Mouse (Mus musculus): ENCODE measurements around the gene Arhgap10.

DNA sequence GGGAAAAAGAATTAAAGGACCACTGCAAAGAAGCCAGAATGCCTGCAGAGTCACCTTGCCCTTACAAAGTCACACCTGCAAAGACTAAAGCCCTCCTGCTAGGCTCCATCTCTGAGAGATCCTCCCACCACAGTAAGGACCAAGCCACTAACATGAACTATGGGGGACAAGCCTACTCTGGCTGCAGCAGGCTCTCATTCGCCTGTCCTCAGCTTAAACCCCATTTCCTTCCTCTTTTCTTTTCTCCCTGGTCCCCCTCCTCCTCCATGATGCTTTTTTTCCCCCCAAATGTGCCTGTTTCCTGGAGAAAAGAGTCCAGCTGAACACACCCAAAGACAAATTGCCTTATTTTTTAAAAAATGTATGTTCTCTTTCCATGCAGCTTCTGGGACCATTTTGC lies 21.5 kb downstream of the Arhgap10 start:
- TF ChIP-seq CTCF (IDR thresholded peaks at IDR 0.05; ENCODE audit: control insufficient read depth, insufficient read depth, insufficient read length): no peak
- no peak for TF ChIP-seq USF1 (IDR thresholded peaks at IDR 0.05; ENCODE audit: low read depth)
- no peak for TF ChIP-seq MYOD1 (IDR thresholded peaks at IDR 0.05; ENCODE audit: control insufficient read depth, insufficient read length, low read depth)
- no peak for TF ChIP-seq MAX (IDR thresholded peaks at IDR 0.05)
- TF ChIP-seq MYOG (IDR thresholded peaks at IDR 0.05; ENCODE audit: control insufficient read depth, extremely low read depth, insufficient read length): no peak
- no peak for TF ChIP-seq CEBPB (IDR thresholded peaks at IDR 0.05; ENCODE audit: low read depth)
- TF ChIP-seq FOSL1 (IDR thresholded peaks at IDR 0.05; ENCODE audit: insufficient read depth, low read length, poor library complexity, severe bottlenecking): no peak
